Comparison of ENCODE assay signal across 20 mouse cellular contexts in genomic region chr11:96818128-96818710, GRCm38 (mm10). TPM values are rescaled to one million over a fixed set of nuclear protein-coding genes. Genes with fewer than 3 reads are reported as not detected.
DNase-seq lines count a peak whose midpoint lies in the region; ATAC-seq and TF ChIP-seq lines count a peak whose summit lies in the region.
"Had no signal": no experiment of that assay in that cellular context is flagged by ENCODE, and none has a peak within 500 bp of the region (broad histone marks: within the 10 kb centered on the region; RNA-seq: fewer than 3 reads in every experiment).

No protein-coding gene starts in this region.

- H3K79me2 ChIP-seq in CH12.LX (replicated peaks; ENCODE audit: control insufficient read depth, extremely low read depth, insufficient read depth, poor library complexity, severe bottlenecking) (peaks cover 67% of the 10 kb centered on the region), myocyte (ENCODE audit: control insufficient read depth, insufficient read depth) (peaks cover 83% of the 10 kb centered on the region)

- no peaks in the 10 kb centered on the region for H3K9me3 ChIP-seq in CH12.LX (replicated peaks; ENCODE audit: low read length)
- H3K9me3 ChIP-seq: embryonic facial prominence, embryonic 13.5 days; forebrain, embryonic 12.5 days; heart, embryonic 12.5 days; intestine, embryonic 15.5 days had no signal

- TF ChIP-seq EP300 in CH12.LX (IDR thresholded peaks at IDR 0.05; ENCODE audit: low read length) = no peak

- in situ Hi-C loops in CH12.LX (cut with MboI; ENCODE audit: low pct_ligation_motif_present, low pct_unique_long_range_greater_than_20kb, low sequenced_read_pairs) = no loop called here

- TF ChIP-seq RAD21 in CH12.LX (IDR thresholded peaks at IDR 0.05; ENCODE audit: low read depth, low read length) = no peak

- H3K4me2 ChIP-seq in CH12.LX (ENCODE audit: insufficient read depth, low read depth, poor library complexity, severe bottlenecking) (peak overlapping the region; percentile 80), myocyte (ENCODE audit: low read depth) (peak overlapping the region; percentile 89)
- H3K4me2 ChIP-seq: embryonic facial prominence, embryonic 13.5 days; forebrain, embryonic 12.5 days; heart, embryonic 12.5 days; intestine, embryonic 15.5 days had no signal

- H3K4me3 ChIP-seq in left cerebral cortex, adult 2 months = no peak overlapping the region
- H3K4me3 ChIP-seq in CH12.LX (replicated peaks in 1 of 3; ENCODE audit: low read depth in 2 of 3, low read length in 2 of 3, poor library complexity in 1 of 3) (peak overlapping the region in 2 of 3 experiments; percentile 1 to 35), myocyte (no peak overlapping the region)
- H3K4me3 ChIP-seq: embryonic facial prominence, embryonic 13.5 days; forebrain, embryonic 12.5 days; gastrocnemius, adult 2 months; heart, embryonic 12.5 days; intestine, embryonic 15.5 days had no signal

- ATAC-seq in frontal cortex, adult (ENCODE audit: low TSS enrichment) = peak; percentile 35
- ATAC-seq: CD4-positive, CD25-positive, alpha-beta regulatory T cell, adult 4 months; forebrain, embryonic 16.5 days; intestine, embryonic 15.5 days had no signal

- peaks cover 38 to 60% of the 10 kb centered on the region in 2 experiments for H3K4me1 ChIP-seq in CH12.LX (ENCODE audit: control insufficient read depth in 1 of 2, insufficient read depth in 2 of 2)

- peak overlapping the region; percentile 40; the same call in 1 of the 2 replicates for H3K27ac ChIP-seq in left cerebral cortex, adult 2 months
- H3K27ac ChIP-seq in CH12.LX (ENCODE audit: insufficient read depth, low read depth) = peak overlapping the region; percentile 26
- H3K27ac ChIP-seq: embryonic facial prominence, embryonic 13.5 days; forebrain, embryonic 12.5 days; gastrocnemius, adult 2 months; intestine, embryonic 15.5 days had no signal

- H3ac ChIP-seq in myocyte (ENCODE audit: control insufficient read depth, insufficient read length) = no peak overlapping the region

- intact Hi-C loops in left cerebral cortex, adult 2 months (cut with DNase I) = no loop called here
- intact Hi-C loops in left cerebral cortex, postnatal 36 days (cut with DNase I) = no loop called here

- no peak overlapping the region; the same call in 1 of the 2 replicates for H3K9ac ChIP-seq in CH12.LX (ENCODE audit: insufficient read depth, low read depth)
- H3K9ac ChIP-seq: embryonic facial prominence, embryonic 13.5 days; heart, embryonic 12.5 days; intestine, embryonic 15.5 days had no signal

- no peaks in the 10 kb centered on the region for H3K27me3 ChIP-seq in CH12.LX (replicated peaks)
- no peaks in the 10 kb centered on the region for H3K27me3 ChIP-seq in myocyte (ENCODE audit: control insufficient read depth, insufficient read depth, insufficient read length)
- H3K27me3 ChIP-seq: embryonic facial prominence, embryonic 13.5 days; forebrain, embryonic 12.5 days; heart, embryonic 12.5 days; intestine, embryonic 15.5 days had no signal

- dilution Hi-C loops in CH12.LX (cut with MboI; ENCODE audit: extremely low pct_ligation_motif_present, extremely low pct_unique_long_range_greater_than_20kb, low sequenced_read_pairs) = no loop called here

- TF ChIP-seq POLR2A in CH12.LX (IDR thresholded peaks at IDR 0.05; ENCODE audit: low read depth, low read length) (no peak), myocyte (IDR thresholded peaks at IDR 0.05; ENCODE audit: insufficient read length, low read depth) (peak; percentile 60)

- peaks cover 77 to 88% of the 10 kb centered on the region in 2 experiments for H3K36me3 ChIP-seq in CH12.LX (replicated peaks in 1 of 2; ENCODE audit: control insufficient read depth in 1 of 2, insufficient read depth in 1 of 2, low read length in 1 of 2)
- peaks cover 91% of the 10 kb centered on the region for H3K36me3 ChIP-seq in myocyte (ENCODE audit: control insufficient read depth, insufficient read depth)

- TF ChIP-seq CTCF in left cerebral cortex, adult 2 months (IDR thresholded peaks at IDR 0.05) = no peak
- no peak for TF ChIP-seq CTCF in CH12.LX (conservative IDR thresholded peaks at IDR 0.05 in 1 of 2, IDR thresholded peaks at IDR 0.05 in 1 of 2; ENCODE audit: low read depth in 2 of 2, low read length in 2 of 2)

- no peak for DNase-seq in frontal cortex, adult 2 months (ENCODE audit: extremely low spot score in 1 of 2, low spot score in 1 of 2)
- DNase-seq in left cerebral cortex, adult 2 months (ENCODE audit: extremely low spot score in 1 of 2, low spot score in 2 of 2) = no peak
- no peak for DNase-seq in left cerebral cortex, postnatal 36 days (ENCODE audit: low spot score in 2 of 2)
- DNase-seq in CH12.LX (ENCODE audit: extremely low read depth) = no peak
- no peak for DNase-seq in lung, postnatal 25 days (ENCODE audit: low spot score)
- DNase-seq: adrenal gland, adult 8-10 months; B cell, adult 2 months; cerebellum, adult 18-20 months; cerebellum, adult 9-11 months; cerebellum, postnatal 36 days; gastrocnemius, adult 2 months; gastrocnemius, postnatal 25 days had no signal

TF ChIP-seq in CH12.LX, 34 proteins besides CTCF, POLR2A, EP300 and RAD21:
- no peak for TF ChIP-seq NELFE (IDR thresholded peaks at IDR 0.05; ENCODE audit: low read depth, low read length)
- peak; percentile 73; the same call in 1 of the 2 replicates for TF ChIP-seq POLR2AphosphoS2 (IDR thresholded peaks at IDR 0.05; ENCODE audit: low read depth, low read length)

TF ChIP-seq in myocyte, 11 proteins besides CTCF, POLR2A, EP300 and RAD21:
- no peak for TF ChIP-seq REST (IDR thresholded peaks at IDR 0.05; ENCODE audit: insufficient read depth, insufficient read length)
- TF ChIP-seq MYOG (IDR thresholded peaks at IDR 0.05; ENCODE audit: control insufficient read depth in 1 of 3, insufficient read depth in 1 of 3, insufficient read length in 2 of 3, low read depth in 2 of 3) = no peak
- no peak for TF ChIP-seq MYOD1 (IDR thresholded peaks at IDR 0.05; ENCODE audit: control insufficient read depth in 1 of 3, insufficient read length in 2 of 3, low read depth in 2 of 3)
- peak; percentile 69 for TF ChIP-seq POLR2AphosphoS2 (IDR thresholded peaks at IDR 0.05; ENCODE audit: insufficient read length, low read depth)
- TF ChIP-seq E2F4 (IDR thresholded peaks at IDR 0.05; ENCODE audit: insufficient read depth) = no peak

RNA-seq across cellular contexts. Expression of gene Nfe2l1, which starts 11.5 kb away (rescaled TPM):
- 184 and 186 TPM in 2 replicates for polyA plus RNA-seq in frontal cortex, adult 2 months (2012; rRNA removed)
- 100 to 1,000 TPM; 281 to 290 TPM for total RNA-seq in left cerebral cortex, adult 2 months (2021)
- total RNA-seq in left cerebral cortex, postnatal 36 days (2021) = 100 to 1,000 TPM; 262 to 282 TPM
- total RNA-seq in CH12.LX (2012; rRNA removed) (113 and 169 TPM in 2 replicates), CH12.LX (2014; rRNA removed) (61.1 and 77.7 TPM in 2 replicates)
- polyA plus RNA-seq in CH12.LX (2012; ENCODE audit: insufficient read length, low read depth) (145 and 182 TPM in 2 replicates), myocyte (2012; fragmentation: generic; extraction: Trizol) (518 TPM)

RNA-seq across cellular contexts. Expression of gene Cbx1, which starts 29.3 kb away (rescaled TPM):
- polyA plus RNA-seq in frontal cortex, adult 2 months (2012; rRNA removed) = 37.5 and 42.8 TPM in 2 replicates
- 10 to 100 TPM; 45.5 to 46.5 TPM for total RNA-seq in left cerebral cortex, adult 2 months (2021)
- total RNA-seq in left cerebral cortex, postnatal 36 days (2021) = 10 to 100 TPM; 40.8 to 46.9 TPM
- 144 and 163 TPM in 2 replicates for total RNA-seq in CH12.LX (2012; rRNA removed)
- total RNA-seq in CH12.LX (2014; rRNA removed) = 115 and 138 TPM in 2 replicates
- 223 and 251 TPM in 2 replicates for polyA plus RNA-seq in CH12.LX (2012; ENCODE audit: insufficient read length, low read depth)
- 34.6 TPM for polyA plus RNA-seq in myocyte (2012; fragmentation: generic; extraction: Trizol)

RNA-seq across cellular contexts. Expression of gene Copz2, which starts 31.5 kb away (rescaled TPM):
- 13.3 and 16.2 TPM in 2 replicates for polyA plus RNA-seq in frontal cortex, adult 2 months (2012; rRNA removed)
- 1 to 10 TPM; 4.8 to 5.0 TPM for total RNA-seq in left cerebral cortex, adult 2 months (2021)
- total RNA-seq in left cerebral cortex, postnatal 36 days (2021) = 1 to 10 TPM; 4.5 to 5.0 TPM
- total RNA-seq in CH12.LX (2012; rRNA removed) = 1.3 and 4.1 TPM in 2 replicates
- 0.28 and 0.35 TPM in 2 replicates for total RNA-seq in CH12.LX (2014; rRNA removed)
- polyA plus RNA-seq in CH12.LX (2012; ENCODE audit: insufficient read length, low read depth) = 0.87 and 0.99 TPM in 2 replicates
- 120 TPM for polyA plus RNA-seq in myocyte (2012; fragmentation: generic; extraction: Trizol)
- polyA plus RNA-seq: CD4-positive, CD25-positive, alpha-beta regulatory T cell, adult 4 months had no signal

RNA-seq across cellular contexts. Expression of gene Snx11, which starts 40.9 kb away (rescaled TPM):
- polyA plus RNA-seq in frontal cortex, adult 2 months (2012; rRNA removed) = 42.0 and 48.0 TPM in 2 replicates
- total RNA-seq in left cerebral cortex, adult 2 months (2021) = 10 to 100 TPM; 49.7 to 52.2 TPM
- 10 to 100 TPM; 40.4 to 49.0 TPM for total RNA-seq in left cerebral cortex, postnatal 36 days (2021)
- total RNA-seq in CH12.LX (2012; rRNA removed) = 153 and 173 TPM in 2 replicates
- 244 and 246 TPM in 2 replicates for total RNA-seq in CH12.LX (2014; rRNA removed)
- polyA plus RNA-seq in CH12.LX (2012; ENCODE audit: insufficient read length, low read depth) = 208 and 217 TPM in 2 replicates
- 18.4 TPM for polyA plus RNA-seq in myocyte (2012; fragmentation: generic; extraction: Trizol)

Comparison
In these comparisons a context has a peak if more than half of its experiments do, and no peak if none do; other contexts are left out.
1. H3K4me3 ChIP-seq: peak in CH12.LX (2 of 3); none in left cerebral cortex, adult 2 months (single experiment) and myocyte (single experiment).